Mouse (Mus musculus): ENCODE data around the gene Exosc6. TPM values are rescaled to one million over a fixed set of nuclear protein-coding genes. Genes with fewer than 3 reads are reported as not detected.

Gene Exosc6
- polyA plus RNA-seq, 1 experiment from 2014 or later = 10.8 TPM

- Histone ChIP-seq H3K4me3 (ENCODE audit: low read depth, low read length) (peak overlapping the region; percentile 79), H3K9me3 (ENCODE audit: control insufficient read depth, low read length) (no peaks in the 10 kb centered on the region), H3K27ac (ENCODE audit: low read depth, low read length) (peak overlapping the region; percentile 80), H3K9ac (ENCODE audit: low read length) (peak overlapping the region; percentile 66), H3K27me3 (ENCODE audit: control insufficient read depth, insufficient read depth, low read length) (no peaks in the 10 kb centered on the region), H3K36me3 (ENCODE audit: control insufficient read depth, insufficient read depth, low read length) (peaks cover 6% of the 10 kb centered on the region; the same call in 1 of the 2 replicates), H3K4me2 (ENCODE audit: low read depth, low read length, severe bottlenecking) (peak overlapping the region; percentile 68), H3K4me1 (replicated peaks; ENCODE audit: control insufficient read depth, insufficient read depth, low read length) (peaks cover 2% of the 10 kb centered on the region)
- WGBS = 6% methylated on average over 37 of the region's 37 CpGs
- ATAC-seq (replicated peaks; ENCODE audit: low FRiP score) = peak; percentile 99
- DNase-seq (ENCODE audit: low spot score) = peak; percentile 95
Observed at GRCm38 (mm10) chr8:111033482-111034215, 22.5 kb upstream of the Exosc6 start.

GRCm38 (mm10) chr8:111034276-111034675 is 21.9 kb upstream of the Exosc6 start:
- peaks cover 2% of the 10 kb centered on the region for H3K4me1 ChIP-seq (replicated peaks; ENCODE audit: control insufficient read depth, insufficient read depth, low read length)
- peak overlapping the region; percentile 79 for H3K4me3 ChIP-seq (ENCODE audit: low read depth, low read length)
- DNase-seq (ENCODE audit: low spot score) = peak; percentile 63

GRCm38 (mm10) chr8:111036591-111036990 is 19.5 kb upstream of the Exosc6 start:
- ATAC-seq (replicated peaks; ENCODE audit: low FRiP score) (no peak), DNase-seq (ENCODE audit: low spot score) (no peak)
- Histone ChIP-seq H3K9ac (ENCODE audit: low read length) (no peak overlapping the region), H3K27ac (ENCODE audit: low read depth, low read length) (no peak overlapping the region), H3K4me2 (ENCODE audit: low read depth, low read length, severe bottlenecking) (no peak overlapping the region), H3K4me3 (ENCODE audit: low read depth, low read length) (no peak overlapping the region), H3K4me1 (replicated peaks; ENCODE audit: control insufficient read depth, insufficient read depth, low read length) (peaks cover 2% of the 10 kb centered on the region), H3K27me3 (ENCODE audit: control insufficient read depth, insufficient read depth, low read length) (no peaks in the 10 kb centered on the region), H3K9me3 (ENCODE audit: control insufficient read depth, low read length) (no peaks in the 10 kb centered on the region), H3K36me3 (ENCODE audit: control insufficient read depth, insufficient read depth, low read length) (peaks cover 18% of the 10 kb centered on the region; the same call in 1 of the 2 replicates)
- 96% methylated on average over 15 of the region's 15 CpGs for WGBS

More at GRCm38 (mm10) chr8:111034276-111034675, 21.9 kb upstream of the Exosc6 start:
- H3K27me3 ChIP-seq (ENCODE audit: control insufficient read depth, insufficient read depth, low read length) = no peaks in the 10 kb centered on the region
- H3K9ac ChIP-seq (ENCODE audit: low read length) = peak overlapping the region; percentile 66
- peak; percentile 27; the same call in 1 of the 2 replicates for ATAC-seq (replicated peaks; ENCODE audit: low FRiP score)
- peak overlapping the region; percentile 68 for H3K4me2 ChIP-seq (ENCODE audit: low read depth, low read length, severe bottlenecking)
- H3K27ac ChIP-seq (ENCODE audit: low read depth, low read length) = peak overlapping the region; percentile 80; the same call in 1 of the 2 replicates
- no peaks in the 10 kb centered on the region for H3K9me3 ChIP-seq (ENCODE audit: control insufficient read depth, low read length)
- WGBS = 24% methylated on average over 12 of the region's 12 CpGs
- H3K36me3 ChIP-seq (ENCODE audit: control insufficient read depth, insufficient read depth, low read length) = peaks cover 9% of the 10 kb centered on the region; the same call in 1 of the 2 replicates

- peaks cover 36% of the 10 kb centered on the region for H3K36me3 ChIP-seq (ENCODE audit: control insufficient read depth, insufficient read depth, low read length)
- no peak for ATAC-seq (replicated peaks; ENCODE audit: low FRiP score)
Observed at GRCm38 (mm10) chr8:111042546-111042945, 13.6 kb upstream of the Exosc6 start.

GRCm38 (mm10) chr8:111044003-111044734 is 12.0 kb upstream of the Exosc6 start:
- WGBS = 54% methylated on average over 2 of the region's 2 CpGs
- Histone ChIP-seq H3K36me3 (ENCODE audit: control insufficient read depth, insufficient read depth, low read length) (peaks cover 39% of the 10 kb centered on the region), H3K4me3 (ENCODE audit: low read depth, low read length) (no peak overlapping the region), H3K9me3 (ENCODE audit: control insufficient read depth, low read length) (no peaks in the 10 kb centered on the region), H3K9ac (ENCODE audit: low read length) (no peak overlapping the region), H3K27ac (ENCODE audit: low read depth, low read length) (no peak overlapping the region), H3K27me3 (ENCODE audit: control insufficient read depth, insufficient read depth, low read length) (no peaks in the 10 kb centered on the region), H3K4me1 (replicated peaks; ENCODE audit: control insufficient read depth, insufficient read depth, low read length) (no peaks in the 10 kb centered on the region), H3K4me2 (ENCODE audit: low read depth, low read length, severe bottlenecking) (no peak overlapping the region)
- ATAC-seq (replicated peaks; ENCODE audit: low FRiP score) (no peak), DNase-seq (ENCODE audit: low spot score) (no peak)

More at GRCm38 (mm10) chr8:111042546-111042945, 13.6 kb upstream of the Exosc6 start:
- H3K27ac ChIP-seq (ENCODE audit: low read depth, low read length) = no peak overlapping the region
- H3K9me3 ChIP-seq (ENCODE audit: control insufficient read depth, low read length) = no peaks in the 10 kb centered on the region
- 94% methylated on average over 19 of the region's 19 CpGs for WGBS
- no peaks in the 10 kb centered on the region for H3K4me1 ChIP-seq (replicated peaks; ENCODE audit: control insufficient read depth, insufficient read depth, low read length)
- no peak overlapping the region for H3K9ac ChIP-seq (ENCODE audit: low read length)
- no peak for DNase-seq (ENCODE audit: low spot score)
- H3K4me3 ChIP-seq (ENCODE audit: low read depth, low read length) = no peak overlapping the region
- no peak overlapping the region for H3K4me2 ChIP-seq (ENCODE audit: low read depth, low read length, severe bottlenecking)
- no peaks in the 10 kb centered on the region for H3K27me3 ChIP-seq (ENCODE audit: control insufficient read depth, insufficient read depth, low read length)

- WGBS = 97% methylated on average over 2 of the region's 2 CpGs
- no peaks in the 10 kb centered on the region for H3K9me3 ChIP-seq (ENCODE audit: control insufficient read depth, low read length)
- peaks cover 26% of the 10 kb centered on the region for H3K36me3 ChIP-seq (ENCODE audit: control insufficient read depth, insufficient read depth, low read length)
- no peak overlapping the region for H3K4me3 ChIP-seq (ENCODE audit: low read depth, low read length)
- ATAC-seq (replicated peaks; ENCODE audit: low FRiP score) (no peak), DNase-seq (ENCODE audit: low spot score) (no peak)
- no peaks in the 10 kb centered on the region for H3K27me3 ChIP-seq (ENCODE audit: control insufficient read depth, insufficient read depth, low read length)
- H3K4me1 ChIP-seq (replicated peaks; ENCODE audit: control insufficient read depth, insufficient read depth, low read length) = no peaks in the 10 kb centered on the region
- H3K27ac ChIP-seq (ENCODE audit: low read depth, low read length) = no peak overlapping the region
- no peak overlapping the region for H3K4me2 ChIP-seq (ENCODE audit: low read depth, low read length, severe bottlenecking)
- no peak overlapping the region for H3K9ac ChIP-seq (ENCODE audit: low read length)
Observed at GRCm38 (mm10) chr8:111048694-111049093, 7.4 kb upstream of the Exosc6 start.

- WGBS = 97% methylated on average over 7 of the region's 7 CpGs
- no peak overlapping the region for H3K9ac ChIP-seq (ENCODE audit: low read length)
- H3K36me3 ChIP-seq (ENCODE audit: control insufficient read depth, insufficient read depth, low read length) = peaks cover 31% of the 10 kb centered on the region
- H3K27me3 ChIP-seq (ENCODE audit: control insufficient read depth, insufficient read depth, low read length) = no peaks in the 10 kb centered on the region
- no peak for DNase-seq (ENCODE audit: low spot score)
- no peaks in the 10 kb centered on the region for H3K4me1 ChIP-seq (replicated peaks; ENCODE audit: control insufficient read depth, insufficient read depth, low read length)
- H3K9me3 ChIP-seq (ENCODE audit: control insufficient read depth, low read length) = no peaks in the 10 kb centered on the region
- no peak for ATAC-seq (replicated peaks; ENCODE audit: low FRiP score)
- H3K4me2 ChIP-seq (ENCODE audit: low read depth, low read length, severe bottlenecking) = no peak overlapping the region
- no peak overlapping the region for H3K27ac ChIP-seq (ENCODE audit: low read depth, low read length)
- no peak overlapping the region for H3K4me3 ChIP-seq (ENCODE audit: low read depth, low read length)
Observed at GRCm38 (mm10) chr8:111049106-111049505, 7.0 kb upstream of the Exosc6 start.

- Histone ChIP-seq H3K27me3 (ENCODE audit: control insufficient read depth, insufficient read depth, low read length) (no peaks in the 10 kb centered on the region), H3K4me2 (ENCODE audit: low read depth, low read length, severe bottlenecking) (no peak overlapping the region), H3K9me3 (ENCODE audit: control insufficient read depth, low read length) (no peaks in the 10 kb centered on the region), H3K4me1 (replicated peaks; ENCODE audit: control insufficient read depth, insufficient read depth, low read length) (peaks cover 9% of the 10 kb centered on the region), H3K27ac (ENCODE audit: low read depth, low read length) (no peak overlapping the region), H3K36me3 (ENCODE audit: control insufficient read depth, insufficient read depth, low read length) (peaks cover 31% of the 10 kb centered on the region), H3K9ac (ENCODE audit: low read length) (no peak overlapping the region), H3K4me3 (ENCODE audit: low read depth, low read length) (no peak overlapping the region)
- 91% methylated on average over 12 of the region's 12 CpGs for WGBS
- ATAC-seq (replicated peaks; ENCODE audit: low FRiP score) = no peak
- DNase-seq (ENCODE audit: low spot score) = no peak
Observed at GRCm38 (mm10) chr8:111053827-111054518, 2.2 kb upstream of the Exosc6 start.

Measured in forebrain, embryonic 11.5 days (tissue).